In the genomic region with DNA sequence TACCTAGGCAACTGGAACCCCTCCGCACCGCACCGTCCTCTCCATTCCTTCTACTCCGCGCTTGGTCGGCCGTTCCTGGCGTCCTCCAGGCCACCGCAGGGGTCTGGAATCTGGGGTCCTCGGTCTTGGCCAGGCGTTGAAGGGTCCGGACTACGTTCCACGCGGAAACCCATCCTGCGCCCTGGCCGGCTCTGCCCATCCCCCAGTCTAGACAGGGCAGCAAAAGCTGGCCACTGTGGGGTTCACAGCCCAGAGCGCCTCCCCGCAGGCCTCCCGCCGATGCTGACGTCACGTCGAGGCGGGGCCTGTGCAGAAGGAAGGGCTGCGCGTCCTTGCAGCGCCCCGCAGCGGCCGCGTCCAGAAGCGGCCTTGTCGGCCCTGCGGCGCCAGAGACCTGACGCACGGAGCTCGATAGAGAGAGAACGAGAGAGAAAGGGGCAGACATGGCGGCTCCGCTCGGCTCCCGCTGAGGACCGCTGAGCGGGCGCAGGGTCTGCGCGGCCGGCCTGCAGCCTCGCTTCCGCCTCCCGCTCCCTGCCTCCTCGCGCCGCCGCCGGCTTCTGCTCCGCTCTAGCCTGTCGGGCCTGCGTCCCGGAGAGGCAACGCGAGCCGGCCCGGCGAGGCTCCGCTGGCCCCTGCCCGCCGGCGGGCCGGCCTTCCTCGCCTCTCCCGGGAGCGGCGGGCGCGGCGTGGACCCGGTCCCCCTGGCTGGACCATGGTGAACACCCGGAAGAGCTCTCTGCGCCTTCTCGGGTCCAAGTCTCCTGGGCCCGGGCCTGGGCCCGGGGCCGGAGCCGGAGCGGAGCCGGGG, we compare ENCODE assay signal across 8 mouse cellular contexts. TPM values are rescaled to one million over a fixed set of nuclear protein-coding genes. Genes with fewer than 3 reads are reported as not detected.
DNase-seq lines count a peak whose midpoint lies in the region; ATAC-seq and TF ChIP-seq lines count a peak whose summit lies in the region.

Gene Atad2b (plus strand): TSS at position 360 of the 811 bp plus-strand sequence.

- peaks cover 67% of the 10 kb centered on the region for H3K4me1 ChIP-seq in E14TG2a.4 (replicated peaks; ENCODE audit: low read depth, low read length)
- H3K4me1 ChIP-seq in forebrain, embryonic 13.5 days, result peaks cover 22% of the 10 kb centered on the region
- peaks cover 11% of the 10 kb centered on the region; the same call in 1 of the 2 replicates for H3K4me1 ChIP-seq in liver, postnatal 0 days (ENCODE audit: insufficient read depth)
- H3K4me1 ChIP-seq in neural tube, embryonic 14.5 days (ENCODE audit: control insufficient read depth, insufficient read depth, low read length), result peaks cover 5% of the 10 kb centered on the region; the same call in 1 of the 2 replicates

- peak within 1 kb of the TSS; percentile 99 for H3K27ac ChIP-seq in forebrain, embryonic 13.5 days
- peak within 1 kb of the TSS; percentile 98 for H3K27ac ChIP-seq in liver, postnatal 0 days (ENCODE audit: low read depth)
- peak within 1 kb of the TSS; percentile 98 for H3K27ac ChIP-seq in neural tube, embryonic 14.5 days (ENCODE audit: low read depth, low read length)

- peak within 1 kb of the TSS; percentile 96 for H3K4me3 ChIP-seq in E14TG2a.4 (replicated peaks; ENCODE audit: low read length)
- H3K4me3 ChIP-seq in forebrain, embryonic 13.5 days, result peak within 1 kb of the TSS; percentile 97
- peak within 1 kb of the TSS; percentile 98 for H3K4me3 ChIP-seq in liver, postnatal 0 days (ENCODE audit: low read depth, low read length)
- peak within 1 kb of the TSS; percentile 98 for H3K4me3 ChIP-seq in neural tube, embryonic 14.5 days (ENCODE audit: low read depth, low read length)

- no peaks in the 10 kb centered on the region for H3K9me3 ChIP-seq in E14TG2a.4 (ENCODE audit: low read length)
- H3K9me3 ChIP-seq in forebrain, embryonic 13.5 days (replicated peaks), result no peaks in the 10 kb centered on the region
- H3K9me3 ChIP-seq in liver, postnatal 0 days (ENCODE audit: low read length), result no peaks in the 10 kb centered on the region
- H3K9me3 ChIP-seq in neural tube, embryonic 14.5 days (ENCODE audit: control insufficient read depth, low read length), result no peaks in the 10 kb centered on the region

- no peaks in the 10 kb centered on the region for H3K27me3 ChIP-seq in E14TG2a.4 (ENCODE audit: insufficient read depth, low read length)
- no peaks in the 10 kb centered on the region for H3K27me3 ChIP-seq in forebrain, embryonic 13.5 days
- H3K27me3 ChIP-seq in liver, postnatal 0 days (ENCODE audit: insufficient read depth, low read length), result no peaks in the 10 kb centered on the region
- no peaks in the 10 kb centered on the region for H3K27me3 ChIP-seq in neural tube, embryonic 14.5 days (ENCODE audit: control insufficient read depth, insufficient read depth, low read length)

- H3K9ac ChIP-seq in forebrain, embryonic 13.5 days, result peak within 1 kb of the TSS; percentile 99
- peak within 1 kb of the TSS; percentile 98 for H3K9ac ChIP-seq in liver, postnatal 0 days (replicated peaks)
- H3K9ac ChIP-seq in neural tube, embryonic 14.5 days (replicated peaks; ENCODE audit: low read depth, low read length), result peak within 1 kb of the TSS; percentile 99

- peak within 1 kb of the TSS; percentile 80 for H3K4me2 ChIP-seq in forebrain, embryonic 13.5 days
- peak within 1 kb of the TSS; percentile 80 for H3K4me2 ChIP-seq in liver, postnatal 0 days (ENCODE audit: low read depth, low read length)
- peak within 1 kb of the TSS; percentile 65 for H3K4me2 ChIP-seq in neural tube, embryonic 14.5 days (ENCODE audit: low read depth, low read length)

- intact Hi-C loops in heart, postnatal 10 days (cut with DNase I), result loop anchor here (2.0 to 5.0 kb wide), 4 partner anchors 55 to 148 kb away; partner anchors contain the start of genes Fam228b, Pfn4 and Sf3b6

- no peak for TF ChIP-seq EP300 in liver, postnatal 0 days (IDR thresholded peaks at IDR 0.05; ENCODE audit: low read depth)

- WGBS in forebrain, embryonic 13.5 days, result under 1% methylated on average over 79 of the region's 89 CpGs
- under 1% methylated on average over 89 of the region's 89 CpGs for WGBS in large intestine, adult 2 months
- WGBS in liver, postnatal 0 days (ENCODE audit: insufficient replicate concordance), result 4% methylated on average over 80 of the region's 89 CpGs
- under 1% methylated on average over 82 of the region's 89 CpGs for WGBS in neural tube, embryonic 14.5 days

- TF ChIP-seq CTCF in E14TG2a.4 (conservative IDR thresholded peaks at IDR 0.05; ENCODE audit: low read length), result no peak
- TF ChIP-seq CTCF in liver, postnatal 0 days (IDR thresholded peaks at IDR 0.05; ENCODE audit: low read depth), result peak; percentile 100

- ATAC-seq in forebrain, embryonic 13.5 days, result peak; percentile 98
- ATAC-seq in liver, postnatal 0 days, result peak; percentile 96
- ATAC-seq in neural tube, embryonic 14.5 days (ENCODE audit: low read depth), result peak; percentile 97

- DNase-seq in c-Kit-positive CD71-positive TER-119-positive erythroid progenitor cells, embryonic 14.5 days (ENCODE audit: low spot score), result peak; percentile 94
- peak; percentile 98 for DNase-seq in heart, postnatal 10 days
- DNase-seq in large intestine, adult 2 months (ENCODE audit: low read depth, low spot score), result peak; percentile 84
- peak; percentile 98 for DNase-seq in liver, postnatal 0 days
- peak; percentile 98 for DNase-seq in testis, postnatal 10 days (ENCODE audit: low spot score)

- no peaks in the 10 kb centered on the region for H3K36me3 ChIP-seq in E14TG2a.4 (ENCODE audit: insufficient read depth, low read length)
- H3K36me3 ChIP-seq in forebrain, embryonic 13.5 days (ENCODE audit: poor library complexity, severe bottlenecking), result no peaks in the 10 kb centered on the region
- H3K36me3 ChIP-seq in liver, postnatal 0 days (replicated peaks; ENCODE audit: insufficient read depth, low read length), result no peaks in the 10 kb centered on the region
- no peaks in the 10 kb centered on the region for H3K36me3 ChIP-seq in neural tube, embryonic 14.5 days (ENCODE audit: control insufficient read depth, insufficient read depth, low read length)

RNA-seq across cellular contexts. Expression of gene Atad2b, which starts in this region (rescaled TPM):
- polyA plus RNA-seq in forebrain, embryonic 13.5 days (2015; fragmentation: Nextera tagmentation; extraction: Ambion mirVana), result 14.5 and 14.7 TPM in 2 replicates
- total RNA-seq in heart, postnatal 10 days (2021), result 10 to 100 TPM; 25.6 to 30.0 TPM
- polyA plus RNA-seq in large intestine, adult 2 months (2012; rRNA removed), result 3.8 and 7.3 TPM in 2 replicates
- 4.1 and 4.7 TPM in 2 replicates for polyA plus RNA-seq in liver, postnatal 0 days (2015; fragmentation: Nextera tagmentation; extraction: Ambion mirVana)
- polyA plus RNA-seq in neural tube, embryonic 14.5 days (2014; fragmentation: Nextera tagmentation; extraction: Ambion mirVana), result 20.4 and 24.2 TPM in 2 replicates

Comparison
In these comparisons a context has a peak if more than half of its experiments do, and no peak if none do; other contexts are left out.
1. Peak in every context shown above with its lines: DNase-seq, ATAC-seq, H3K4me3 ChIP-seq and H3K27ac ChIP-seq.